Mouse (Mus musculus) B cell, adult (primary cell): Measurements from ENCODE around the gene Zmym2. TPM values are rescaled to one million over a fixed set of nuclear protein-coding genes. Genes with fewer than 3 reads are reported as not detected.

Experiments used
- total RNA-seq: library from RNA; stranded (reverse); gene quantifications from 4 replicates; pipeline ENCODE4 v1.2.4, GENCODE M21; 2023; ENCODE audit not compliant: inconsistent age

Gene Zmym2
- total RNA-seq: 109 to 129 TPM (median 119 TPM) in 4 replicates

DNA sequence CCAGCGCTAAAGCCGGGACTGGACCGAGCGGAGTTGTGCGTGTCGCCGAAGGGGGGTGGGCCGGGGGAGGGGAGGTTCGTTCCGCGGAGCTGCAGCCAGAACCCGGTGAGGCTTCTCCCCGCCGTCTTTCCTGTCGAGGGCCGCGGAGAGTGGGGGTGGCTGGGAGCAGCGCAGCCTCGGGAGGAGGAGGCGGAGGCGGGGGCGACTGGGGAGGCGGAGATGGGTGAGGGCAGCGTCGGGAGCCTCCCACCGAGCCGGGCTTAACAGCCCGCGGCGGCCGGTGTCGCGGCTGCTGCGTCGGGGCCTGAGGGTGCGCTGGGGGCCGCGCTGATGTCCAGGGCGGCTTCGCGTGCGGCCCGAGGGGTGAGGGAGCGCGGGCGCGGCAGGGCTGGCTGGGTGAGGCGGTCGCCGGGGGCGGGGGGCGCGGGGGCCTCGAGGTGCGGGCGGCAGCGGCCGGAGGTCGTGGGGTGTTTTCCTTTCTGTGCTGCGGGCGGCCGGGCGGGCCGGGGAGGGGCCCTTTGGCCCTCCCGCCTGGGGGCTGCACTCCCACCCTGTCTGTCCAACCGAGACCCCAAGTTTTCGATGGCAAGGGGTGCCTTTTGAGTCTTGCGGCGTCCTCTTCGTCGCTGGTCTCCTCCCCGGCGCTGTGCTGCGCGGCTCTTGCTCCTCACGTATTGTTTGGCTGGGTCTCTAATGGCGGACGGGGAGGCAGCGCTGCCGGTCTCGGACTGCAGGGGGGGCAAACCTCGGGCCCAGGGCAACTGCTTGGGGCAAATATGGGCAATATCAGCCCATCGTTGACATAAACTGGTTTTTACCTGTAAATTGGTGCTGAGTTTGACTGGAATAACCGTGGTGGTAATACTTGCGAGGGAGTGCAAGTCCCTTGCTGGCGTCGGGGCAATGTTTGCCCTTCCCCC lies at the start of gene Zmym2:
TSS of gene Zmym2 (plus strand) at position 60 of the 920 bp plus-strand sequence.

Other genes with a start within 250 kb of the Zmym2 start
- 34.5 to 48.3 TPM (median 40.7 TPM) in 4 replicates for gene Mphosph8, start 218.4 kb upstream of the Zmym2 start, total RNA-seq
- 70.7 to 82.2 TPM (median 76.4 TPM) in 4 replicates for gene Pspc1, start 108.3 kb upstream of the Zmym2 start, total RNA-seq
- gene Zmym5, start 74.9 kb upstream of the Zmym2 start, total RNA-seq: 61.5 to 78.0 TPM (median 75.1 TPM) in 4 replicates
- gene Gja3, start 171.4 kb downstream of the Zmym2 start, total RNA-seq: not detected in 4 replicates
- gene Gjb2, start 218.0 kb downstream of the Zmym2 start, total RNA-seq: 0.26 to 0.36 TPM in 2 of 4 replicates, not detected in the others
- not detected in 4 replicates for gene Gm4491, start 229.2 kb downstream of the Zmym2 start, total RNA-seq
- gene Gjb6, start 247.0 kb downstream of the Zmym2 start, total RNA-seq: not detected in 4 replicates